Mouse (Mus musculus): Measurements from ENCODE around the gene Scamp5.

DNA sequence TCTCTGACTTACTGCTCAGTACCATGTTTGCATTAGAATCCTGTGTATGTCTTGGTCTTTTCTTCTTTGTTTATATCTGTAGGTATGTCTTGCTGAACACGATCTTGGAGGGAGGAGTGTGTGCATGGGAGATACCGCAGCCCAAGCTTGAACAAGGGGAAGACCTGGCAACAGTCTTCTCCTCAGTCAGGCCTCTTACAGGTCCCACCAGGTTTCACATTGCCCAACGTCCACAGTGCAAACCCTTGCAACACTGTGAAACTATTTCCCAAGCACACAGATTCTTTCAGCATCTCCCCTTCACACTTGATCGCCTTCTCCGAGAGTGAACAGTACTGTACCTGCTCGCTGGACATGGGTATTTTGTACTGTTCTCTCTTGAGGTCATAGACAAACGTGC is 19.9 kb upstream of the Scamp5 start:
- no peak for TF ChIP-seq CTCF (IDR thresholded peaks at IDR 0.05; ENCODE audit: low read depth)
- no peak for TF ChIP-seq EP300 (IDR thresholded peaks at IDR 0.05; ENCODE audit: low read depth)
